Mouse (Mus musculus): Measurements from ENCODE around the gene Gnb1.

Gene Gnb1

GRCm38 (mm10) chr4:155485521-155485920 lies 5.6 kb upstream of the Gnb1 start:
- DNase-seq (ENCODE audit: low read depth, low spot score): no peak

- no peak for DNase-seq (ENCODE audit: low read depth, low spot score)
Measured at GRCm38 (mm10) chr4:155487746-155488145, 3.4 kb upstream of the Gnb1 start.

- DNase-seq (ENCODE audit: low read depth, low spot score): peak; percentile 70
Measured at GRCm38 (mm10) chr4:155488232-155489025, 2.7 kb upstream of the Gnb1 start.

GRCm38 (mm10) chr4:155489101-155489970 lies 1.8 kb upstream of the Gnb1 start:
- DNase-seq (ENCODE audit: low read depth, low spot score): no peak

- no peak for DNase-seq (ENCODE audit: low read depth, low spot score)
Measured at GRCm38 (mm10) chr4:155490456-155490855, 705 bp upstream of the Gnb1 start.

- DNase-seq (ENCODE audit: low read depth, low spot score): no peak
Measured at GRCm38 (mm10) chr4:155491529-155492130, 469 bp downstream of the Gnb1 start.

GRCm38 (mm10) chr4:155492131-155492633 lies 1.0 kb downstream of the Gnb1 start:
- no peak for DNase-seq (ENCODE audit: low read depth, low spot score)

- DNase-seq (ENCODE audit: low read depth, low spot score): no peak
Measured at GRCm38 (mm10) chr4:155494891-155495290, 3.7 kb downstream of the Gnb1 start.

GRCm38 (mm10) chr4:155497963-155498362 lies 6.8 kb downstream of the Gnb1 start:
- DNase-seq (ENCODE audit: low read depth, low spot score): no peak

GRCm38 (mm10) chr4:155501126-155501525 lies 10.0 kb downstream of the Gnb1 start:
- no peak for DNase-seq (ENCODE audit: low read depth, low spot score)

- DNase-seq (ENCODE audit: low read depth, low spot score): no peak
Measured at GRCm38 (mm10) chr4:155505067-155505466, 13.9 kb downstream of the Gnb1 start.

- DNase-seq (ENCODE audit: low read depth, low spot score): no peak
Measured at GRCm38 (mm10) chr4:155505671-155506295, 14.6 kb downstream of the Gnb1 start.

- no peak for DNase-seq (ENCODE audit: low read depth, low spot score)
Measured at GRCm38 (mm10) chr4:155508614-155509013, 17.5 kb downstream of the Gnb1 start.

GRCm38 (mm10) chr4:155510981-155511380 lies 19.8 kb downstream of the Gnb1 start:
- no peak for DNase-seq (ENCODE audit: low read depth, low spot score)

GRCm38 (mm10) chr4:155514810-155515209 lies 23.6 kb downstream of the Gnb1 start:
- no peak for DNase-seq (ENCODE audit: low read depth, low spot score)

GRCm38 (mm10) chr4:155517948-155518517 lies 26.9 kb downstream of the Gnb1 start:
- DNase-seq (ENCODE audit: low read depth, low spot score): no peak

GRCm38 (mm10) chr4:155522327-155522726 lies 31.2 kb downstream of the Gnb1 start:
- DNase-seq (ENCODE audit: low read depth, low spot score): no peak

- no peak for DNase-seq (ENCODE audit: low read depth, low spot score)
Measured at GRCm38 (mm10) chr4:155525751-155526150, 34.6 kb downstream of the Gnb1 start.

GRCm38 (mm10) chr4:155529294-155529693 lies 38.1 kb downstream of the Gnb1 start:
- DNase-seq (ENCODE audit: low read depth, low spot score): no peak

GRCm38 (mm10) chr4:155549993-155550392 lies 58.8 kb downstream of the Gnb1 start:
- no peak for DNase-seq (ENCODE audit: low read depth, low spot score)

GRCm38 (mm10) chr4:155550446-155550845 lies 59.3 kb downstream of the Gnb1 start:
- DNase-seq (ENCODE audit: low read depth, low spot score): no peak

Measured in skeletal muscle tissue, adult 2 months (tissue).